Mouse (Mus musculus) small intestine, adult 2 months (tissue): Measurements from ENCODE around the gene Ppp1r1b.

Source experiments
- CTCF ChIP-seq: fragments of 200-500 bp; IDR thresholded peaks from 2 replicates; pipeline ENCODE4 v1.5.1; 2012; ENCODE audit warnings: low read depth, mild to moderate bottlenecking, control low read depth, inconsistent platforms, low read length, moderate library complexity, mixed read lengths; ENCODE audit not compliant: insufficient replicate concordance, insufficient read length; ENCODE audit errors: extremely low read depth
- POLR2A ChIP-seq: fragments of 200-500 bp; IDR thresholded peaks from 2 replicates; pipeline ENCODE4 v1.6.1; 2012; ENCODE audit warnings: low read depth, mild to moderate bottlenecking, control low read depth, inconsistent platforms, low read length, moderate library complexity

DNA sequence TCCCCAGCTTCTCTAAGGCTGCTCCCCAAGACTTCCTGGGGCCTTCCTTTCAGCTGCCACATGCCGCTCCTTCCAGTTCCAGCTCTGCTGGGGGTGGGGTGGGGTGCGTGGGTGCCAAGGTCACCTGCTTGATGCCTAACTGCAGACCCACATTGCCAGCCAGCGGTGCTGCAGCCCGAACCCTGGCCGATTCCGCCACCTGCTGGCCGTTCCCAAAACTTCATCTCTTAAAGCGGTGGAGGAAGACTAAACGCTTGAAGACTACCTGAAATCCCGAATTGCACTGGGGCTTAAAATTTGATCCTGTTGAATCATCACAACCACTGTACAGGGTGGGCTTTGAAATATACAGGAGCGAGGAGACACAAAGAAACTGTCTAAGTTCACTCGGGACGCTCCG, 3.0 kb upstream of the Ppp1r1b start:
- TF ChIP-seq CTCF (peak; percentile 82), POLR2A (no peak)
